Mouse (Mus musculus) C2C12 (cell line): ENCODE results near the gene Macrod1.

Experiments
- CEBPB ChIP-seq: IDR thresholded peaks from one replicate; pipeline ENCODE4 v1.6.1; 2011; ENCODE audit warnings: low read depth, mild to moderate bottlenecking, control low read depth, moderate library complexity
- CTCF ChIP-seq: IDR thresholded peaks from one replicate; pipeline ENCODE4 v1.5.1; 2011; ENCODE audit not compliant: control insufficient read depth, insufficient read depth, insufficient read length
- FOSL1 ChIP-seq: IDR thresholded peaks from one replicate; pipeline ENCODE4 v1.8.0; 2011; ENCODE audit warnings: mild to moderate bottlenecking, low read length; ENCODE audit not compliant: poor library complexity, insufficient read depth, severe bottlenecking
- MAX ChIP-seq: IDR thresholded peaks from one replicate; pipeline ENCODE4 v1.6.1; 2011; ENCODE audit warnings: mild to moderate bottlenecking, control low read depth
- MYOD1 ChIP-seq: IDR thresholded peaks from one replicate; pipeline ENCODE4 v1.6.1; 2011; ENCODE audit warnings: low read depth; ENCODE audit not compliant: control insufficient read depth, insufficient read length
- MYOG ChIP-seq: IDR thresholded peaks from one replicate; pipeline ENCODE4 v1.6.1; 2011; ENCODE audit not compliant: control insufficient read depth, insufficient read length; ENCODE audit errors: extremely low read depth
- USF1 ChIP-seq: IDR thresholded peaks from one replicate; pipeline ENCODE4 v1.6.1; 2011; ENCODE audit warnings: low read depth, mild to moderate bottlenecking, control low read depth, moderate library complexity

GRCm38 (mm10) chr19:7212216-7212615, 155.6 kb downstream of the Macrod1 start:
- TF ChIP-seq CTCF, result no peak
- no peak for TF ChIP-seq USF1
- no peak for TF ChIP-seq MYOG
- TF ChIP-seq MYOD1, result no peak
- TF ChIP-seq MAX, result no peak
- TF ChIP-seq CEBPB, result no peak
- TF ChIP-seq FOSL1, result no peak
